Mouse (Mus musculus) adrenal gland, adult 2 months (tissue): ENCODE results near the gene Lmod2. TPM values are rescaled to one million over a fixed set of nuclear protein-coding genes. Genes with fewer than 3 reads are reported as not detected.

Source experiments
- DNase-seq: peaks from one replicate; pipeline ENCODE4 v3.0.0; 2021
- long read RNA-seq: library from polyadenylated mRNA; stranded (forward); transcript quantifications from one replicate; pipeline ENCODE4 v2.0.0, GENCODE M21; 2021
- polyA plus RNA-seq: library from polyadenylated mRNA; depleted of rRNA; stranded (reverse); fragments of >200 nt; gene quantifications from 2 replicates; pipeline ENCODE4 v1.2.3, GENCODE M21; 2012; rRNA removed
- total RNA-seq, 2 experiments: library from RNA; stranded (reverse); gene quantifications; 2 replicates each; pipeline ENCODE4 v1.2.3; 2021

Lmod2 gene
- total RNA-seq (under 1 TPM in 1 of 2 experiments, not detected in 1; 0.29 TPM), polyA plus RNA-seq (not detected in 2 replicates)
- long read RNA-seq, result 0 reads

DNA sequence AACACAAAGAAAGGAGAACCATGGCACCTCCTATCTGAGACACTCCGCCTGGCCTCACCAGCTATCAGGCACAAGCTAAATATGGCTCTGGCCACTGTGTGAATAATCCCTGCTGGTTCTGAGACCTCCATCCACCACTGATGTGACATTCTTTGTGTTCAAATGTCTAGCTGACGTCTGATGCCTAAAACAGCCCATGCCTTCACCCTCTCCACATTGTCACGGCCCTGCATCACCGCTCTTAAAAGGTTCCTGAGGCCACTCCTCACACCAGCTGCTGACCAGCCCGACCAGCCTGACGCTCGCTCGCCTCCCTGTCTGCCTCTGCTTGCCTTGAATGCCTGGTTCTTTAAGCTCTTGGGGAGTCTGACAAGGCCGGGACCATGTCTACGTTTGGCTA is at the start of gene Lmod2:
Lmod2 (plus strand) TSS at position 263 of the 400 bp plus-strand sequence.
- no peak for DNase-seq

DNA sequence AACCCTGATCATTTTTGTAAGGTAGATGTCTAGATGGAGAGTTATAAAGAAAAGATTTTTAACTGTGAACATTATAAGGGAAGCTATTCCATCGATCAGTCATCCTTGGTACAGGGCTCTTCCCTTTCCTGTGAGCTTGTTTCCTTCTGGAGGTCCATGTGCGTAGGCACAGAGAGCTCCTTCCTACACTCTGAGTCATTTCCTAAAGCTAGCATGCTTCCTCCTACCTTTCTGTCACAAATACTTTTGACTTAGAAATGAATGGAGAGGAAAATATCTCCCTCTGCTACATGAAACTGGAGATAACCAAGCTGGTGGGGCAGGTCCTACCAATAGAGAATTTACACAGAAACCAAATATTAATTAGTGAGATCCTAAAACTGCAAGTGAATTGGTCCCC is 47.8 kb upstream of the Lmod2 start:
- no peak for DNase-seq

DNA sequence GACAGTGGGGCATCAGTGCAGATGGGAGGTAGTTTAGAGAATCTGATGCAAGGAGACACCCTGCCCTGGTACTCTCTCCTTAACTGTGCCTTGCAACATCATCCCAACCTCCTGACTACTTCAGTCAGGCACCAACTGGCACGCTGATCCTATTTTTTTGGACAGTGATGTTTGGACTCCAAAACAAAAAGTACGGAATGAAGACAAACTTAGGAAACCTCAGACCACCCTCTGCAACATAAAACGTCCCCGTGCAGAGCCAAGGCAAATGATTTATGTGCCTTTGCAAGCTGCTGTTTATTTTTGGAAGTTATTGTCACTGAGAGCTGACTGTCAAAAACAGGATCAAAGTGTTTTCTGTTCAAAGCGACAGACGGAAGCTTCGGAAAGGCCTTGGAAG is 45.5 kb upstream of the Lmod2 start:
- no peak for DNase-seq

DNA sequence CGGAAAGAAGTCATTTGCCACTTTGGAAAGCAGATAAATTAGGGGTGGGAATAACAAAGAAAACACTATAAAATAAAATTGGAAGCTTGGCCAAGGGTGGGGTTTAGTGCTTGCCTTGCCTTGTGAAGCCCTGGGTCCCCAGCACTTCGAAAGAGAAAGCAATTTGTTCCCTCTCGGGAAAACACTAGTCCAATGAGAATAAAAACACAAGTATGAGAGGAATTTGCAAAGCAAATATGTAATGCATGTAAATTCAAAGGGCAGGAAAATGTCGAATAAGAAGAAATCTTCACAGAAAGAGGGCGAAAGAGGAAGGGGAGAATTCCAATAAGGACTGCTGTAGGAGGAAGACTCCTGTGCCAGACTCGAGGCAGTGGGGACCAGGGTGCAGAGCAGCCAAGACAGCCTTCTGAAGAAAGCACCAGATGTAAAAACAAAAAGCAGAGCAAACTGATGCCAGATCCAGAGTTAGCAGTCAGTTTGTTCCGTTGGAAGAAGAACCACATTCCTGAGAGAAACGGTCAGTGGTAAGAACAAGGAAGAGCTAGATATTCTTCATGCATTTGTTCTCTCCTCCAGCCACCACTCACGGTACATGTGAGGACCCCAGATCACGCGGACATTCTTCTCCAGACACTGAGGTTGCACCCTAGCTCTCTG is 43.0 kb upstream of the Lmod2 start:
- DNase-seq, result no peak

DNA sequence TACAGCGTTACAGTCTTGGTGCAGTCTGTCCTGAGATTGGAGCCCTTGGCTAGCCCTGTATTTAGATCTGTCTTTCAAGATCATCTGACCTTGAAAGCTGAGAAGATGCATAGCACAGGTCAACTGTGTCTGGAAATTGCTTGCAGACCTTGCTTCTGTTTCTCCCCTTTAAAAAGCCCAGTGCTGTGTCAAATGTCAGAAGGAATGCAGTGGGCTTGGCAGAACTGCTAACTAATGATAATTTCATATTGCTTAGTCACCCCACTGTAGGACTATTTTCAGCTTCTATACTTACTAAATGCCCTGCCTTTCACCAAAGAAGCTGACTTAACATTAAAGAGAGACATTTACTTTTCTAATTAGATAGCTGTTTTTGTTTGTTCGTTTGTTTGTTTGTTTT is 42.1 kb upstream of the Lmod2 start:
- no peak for DNase-seq

DNA sequence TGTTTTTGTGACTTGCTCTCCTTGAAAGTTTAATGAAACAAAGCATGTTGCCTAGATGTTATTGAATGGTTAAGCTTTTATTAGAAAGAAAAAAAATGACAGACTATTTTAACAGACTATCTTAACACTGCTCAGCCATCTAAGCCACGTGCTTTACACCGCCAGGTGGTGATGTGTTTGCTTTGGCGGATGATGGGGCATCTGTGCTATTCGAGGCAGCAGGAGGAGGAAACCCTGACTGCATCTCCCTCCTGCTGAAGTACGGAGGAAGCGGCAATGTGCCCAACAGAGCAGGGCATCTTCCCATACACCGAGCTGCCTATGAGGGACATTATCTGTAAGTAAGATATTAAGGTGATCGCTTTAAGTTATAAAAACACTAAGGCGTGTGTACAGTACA is 33.5 kb upstream of the Lmod2 start:
- DNase-seq, result no peak

DNA sequence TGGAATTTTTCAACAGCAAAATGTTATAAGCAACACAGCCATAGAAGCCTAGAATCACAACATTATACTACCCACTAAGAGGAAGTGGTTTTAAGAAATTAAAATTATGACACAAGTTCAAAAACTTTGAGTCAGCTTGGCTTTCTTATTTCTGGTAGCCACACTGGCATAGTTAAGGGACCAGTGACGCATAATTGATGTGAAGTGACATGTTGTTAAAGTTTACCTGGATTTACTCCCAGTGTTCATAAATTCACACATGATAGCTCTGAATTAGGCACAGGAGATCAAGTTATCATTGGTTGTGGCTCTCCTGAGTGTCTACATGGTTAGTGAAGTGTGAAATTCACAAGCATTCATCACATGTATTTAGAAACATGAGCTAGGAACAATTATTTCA is 32.7 kb upstream of the Lmod2 start:
- no peak for DNase-seq

DNA sequence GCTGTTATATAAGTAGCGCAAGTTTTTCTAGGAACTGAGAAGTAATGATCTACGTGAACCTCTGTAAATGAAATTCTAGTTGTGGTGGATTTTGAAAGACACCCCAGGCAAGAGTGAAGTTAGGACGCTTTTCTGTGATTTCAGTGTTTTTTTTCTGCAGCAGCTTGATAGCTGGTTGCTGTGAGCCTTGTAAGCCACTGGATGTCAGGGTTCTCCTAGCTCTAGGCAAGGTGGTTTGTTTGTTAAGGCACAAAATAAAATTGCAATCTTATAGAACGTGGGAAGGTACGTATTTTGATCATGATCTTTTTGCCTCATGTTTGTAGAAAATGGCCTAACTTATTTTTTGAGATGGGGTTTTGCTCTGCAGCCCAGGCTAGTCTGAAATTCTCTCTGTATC is 28.6 kb upstream of the Lmod2 start:
- DNase-seq, result no peak

DNA sequence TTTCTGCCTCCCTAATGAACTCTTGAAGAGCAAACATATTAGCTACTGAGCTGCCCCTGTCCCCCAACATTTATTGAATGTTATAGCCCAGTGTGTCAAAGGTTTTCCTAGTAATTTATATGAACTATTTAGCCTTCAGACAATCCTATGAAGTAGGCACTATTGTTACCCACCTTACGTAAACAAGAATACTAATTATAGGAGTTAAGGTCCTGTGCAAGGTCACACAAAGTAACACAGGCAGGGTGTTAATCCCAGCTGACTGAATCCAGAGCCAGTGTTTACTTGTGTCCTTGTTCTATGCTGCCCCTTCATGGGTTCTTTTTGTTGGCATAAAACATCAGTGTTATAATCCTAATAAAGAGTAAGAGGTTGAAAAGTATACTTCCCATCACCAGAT is 27.9 kb upstream of the Lmod2 start:
- DNase-seq, result no peak

DNA sequence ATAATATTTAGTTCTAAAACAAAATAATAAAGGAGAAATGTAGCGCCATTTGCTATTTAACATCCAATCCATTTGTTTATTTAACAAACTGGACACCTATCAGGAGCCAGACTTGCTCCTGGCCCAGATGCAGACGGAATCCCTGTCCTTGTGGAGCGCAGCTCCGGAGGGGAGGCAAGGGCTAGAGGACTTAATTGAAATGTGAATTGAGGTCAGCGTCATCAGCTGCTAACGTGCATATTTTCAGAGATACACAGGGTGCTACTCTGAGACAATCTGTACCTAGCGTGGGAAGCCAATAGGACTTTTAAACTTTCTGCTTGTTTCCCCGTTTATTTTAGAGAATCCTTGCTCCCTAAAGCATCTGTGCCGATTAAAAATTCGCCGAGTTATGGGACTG is 27.3 kb upstream of the Lmod2 start:
- DNase-seq, result no peak

DNA sequence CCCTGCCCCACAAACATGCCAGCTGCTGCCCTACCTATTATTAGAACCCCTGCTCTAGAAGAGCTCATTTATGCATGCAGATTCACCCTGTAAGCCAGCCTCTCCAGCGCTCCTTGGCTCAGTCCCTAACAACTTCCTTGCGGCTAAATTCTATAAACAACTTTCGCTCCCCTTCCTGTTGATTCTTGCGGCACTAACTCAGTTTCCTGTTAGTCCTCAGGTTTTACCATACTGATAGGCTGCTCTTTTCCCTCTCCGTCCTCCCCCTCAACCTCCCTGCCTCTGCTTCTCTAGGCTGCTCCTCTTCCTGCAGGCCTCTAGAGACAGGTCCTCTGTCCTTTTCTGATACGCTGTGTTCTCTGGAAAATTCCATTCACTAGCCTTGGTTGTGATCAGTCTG is 26.4 kb upstream of the Lmod2 start:
- DNase-seq, result peak; percentile 13

DNA sequence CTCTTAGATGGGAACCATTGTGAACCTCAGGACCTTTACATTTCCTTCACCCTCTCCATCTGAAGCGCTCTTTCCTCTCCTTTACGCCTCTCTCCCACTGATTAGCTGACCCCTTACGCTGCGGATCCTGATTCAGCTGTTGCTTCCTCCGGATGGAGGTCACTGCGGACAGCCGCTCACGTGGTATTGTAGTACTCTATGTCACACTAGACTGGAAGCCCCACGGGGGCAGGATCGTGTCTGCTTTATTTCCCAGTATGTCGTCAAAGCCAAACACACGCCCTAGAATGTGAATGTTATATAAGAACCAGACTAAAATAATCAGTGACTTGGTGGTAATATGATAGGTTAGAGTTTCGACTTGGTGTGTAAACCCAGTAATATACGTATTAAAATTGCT is 25.1 kb upstream of the Lmod2 start:
- DNase-seq, result no peak

DNA sequence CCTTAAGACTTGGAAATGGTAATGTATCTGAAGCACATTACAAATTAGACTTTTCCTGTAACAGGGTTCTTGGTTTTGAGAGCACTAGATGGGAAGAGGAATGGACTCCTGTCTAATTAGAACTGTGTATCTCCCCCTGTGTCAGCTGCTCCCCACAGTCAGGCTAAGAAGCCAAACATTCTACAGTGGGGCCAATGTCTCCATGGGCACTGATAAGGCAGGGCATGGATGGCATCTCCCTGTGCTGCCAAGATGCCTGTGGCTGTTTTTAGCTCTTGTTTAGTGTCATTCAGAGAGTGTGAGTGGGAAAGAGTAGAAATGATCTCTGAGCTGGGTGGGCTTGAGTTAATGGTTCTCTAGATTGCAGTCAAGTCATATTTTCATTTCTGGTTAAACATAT is 24.2 kb upstream of the Lmod2 start:
- DNase-seq, result no peak

DNA sequence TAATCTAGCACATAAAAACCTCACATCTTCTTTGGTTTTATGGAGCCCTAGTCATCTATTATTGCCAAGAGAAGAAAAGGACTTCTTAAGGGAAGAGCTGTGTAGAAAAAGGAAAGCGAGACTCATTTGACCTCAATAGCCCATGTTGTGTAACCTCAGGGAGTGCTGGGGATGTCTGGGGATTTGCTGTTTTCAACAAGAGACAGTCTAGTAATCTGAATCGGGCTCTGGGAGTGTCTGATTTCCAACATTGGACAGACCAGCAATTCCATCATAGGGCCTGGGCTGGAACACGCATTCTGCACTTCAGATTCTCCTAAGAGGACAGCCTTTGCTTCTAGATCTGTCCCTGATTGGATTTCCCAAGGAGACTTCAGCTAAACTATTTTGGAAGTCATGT is 14.1 kb upstream of the Lmod2 start:
- DNase-seq, result no peak

DNA sequence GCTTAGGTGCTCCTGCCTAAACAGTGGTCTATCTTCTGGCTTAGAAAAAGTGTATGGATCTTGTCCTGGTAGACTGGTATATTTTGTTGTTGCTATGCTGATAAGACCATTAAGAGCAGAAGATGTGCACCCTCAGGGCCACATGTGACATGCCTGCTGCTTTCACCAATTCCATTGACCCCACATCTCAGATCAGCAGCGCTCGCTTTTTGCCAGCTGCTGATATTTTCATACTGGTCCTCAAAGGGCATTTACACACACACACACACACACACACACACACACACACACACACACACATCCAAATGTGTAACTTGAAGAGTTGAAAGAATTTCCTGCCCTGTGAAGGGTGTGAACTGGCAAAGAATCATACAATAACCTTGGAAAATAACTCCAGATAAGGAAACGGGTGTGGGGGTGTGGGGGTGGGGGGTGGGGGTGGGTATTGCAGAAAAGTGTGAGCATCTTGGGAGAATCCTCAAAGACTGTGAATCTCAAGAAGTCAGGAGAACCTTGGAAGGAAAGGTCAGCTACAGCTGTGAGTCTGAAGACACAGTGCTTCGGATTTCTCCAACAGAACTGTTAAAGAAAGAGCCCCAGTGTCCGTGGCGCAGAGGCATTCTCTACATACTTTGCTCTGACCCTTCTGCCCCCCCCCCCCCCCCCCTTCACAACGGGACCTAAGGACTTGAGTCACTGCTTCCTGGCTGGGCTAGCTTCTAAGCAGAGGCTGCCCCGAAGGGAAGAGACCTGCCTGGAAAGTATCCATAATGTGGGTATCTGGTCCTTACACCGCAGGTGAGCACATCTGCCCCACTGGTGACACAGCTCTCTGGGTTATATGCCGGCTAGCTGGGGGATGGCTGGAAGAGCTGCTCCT is 11.9 kb upstream of the Lmod2 start:
- no peak for DNase-seq

DNA sequence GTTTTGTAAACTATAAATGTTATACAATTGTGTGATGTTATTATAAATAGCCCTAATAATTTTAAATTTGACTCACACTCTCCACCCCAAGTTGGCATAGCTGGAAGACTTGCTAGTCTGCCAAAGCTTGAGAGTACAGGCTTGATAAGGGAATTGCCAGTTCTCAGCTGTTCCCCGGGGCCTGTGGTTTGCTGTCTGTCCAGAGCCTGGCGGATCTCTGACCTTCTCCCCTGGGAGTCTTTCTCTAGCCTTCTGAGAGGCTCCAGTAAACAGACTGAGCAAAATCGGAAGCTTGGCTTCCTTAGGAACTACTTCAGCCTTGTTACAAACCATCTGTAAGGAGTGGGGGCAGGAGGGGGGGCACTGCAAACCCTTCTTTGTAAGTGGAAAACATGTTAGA is 10.7 kb upstream of the Lmod2 start:
- DNase-seq, result peak; percentile 51

DNA sequence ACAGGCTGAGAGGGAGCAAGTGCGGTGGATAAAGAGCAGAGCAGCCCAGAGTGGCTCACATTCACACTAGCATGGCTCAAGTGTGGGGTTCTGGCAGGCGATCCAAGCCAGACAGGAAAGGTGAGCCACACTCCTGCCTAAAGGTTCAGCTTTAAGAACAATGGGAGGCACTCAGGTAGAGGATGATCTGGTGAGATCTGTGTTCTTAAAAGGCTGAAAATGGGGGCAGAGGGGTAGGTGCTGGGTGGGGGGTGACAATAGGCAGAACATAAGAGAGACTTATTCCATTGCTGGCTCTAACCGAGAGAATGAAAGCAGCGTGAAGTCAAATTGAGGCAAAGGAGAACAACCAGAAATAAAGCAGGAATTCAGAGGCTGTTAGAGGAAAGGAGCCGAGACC is 7.3 kb upstream of the Lmod2 start:
- no peak for DNase-seq

DNA sequence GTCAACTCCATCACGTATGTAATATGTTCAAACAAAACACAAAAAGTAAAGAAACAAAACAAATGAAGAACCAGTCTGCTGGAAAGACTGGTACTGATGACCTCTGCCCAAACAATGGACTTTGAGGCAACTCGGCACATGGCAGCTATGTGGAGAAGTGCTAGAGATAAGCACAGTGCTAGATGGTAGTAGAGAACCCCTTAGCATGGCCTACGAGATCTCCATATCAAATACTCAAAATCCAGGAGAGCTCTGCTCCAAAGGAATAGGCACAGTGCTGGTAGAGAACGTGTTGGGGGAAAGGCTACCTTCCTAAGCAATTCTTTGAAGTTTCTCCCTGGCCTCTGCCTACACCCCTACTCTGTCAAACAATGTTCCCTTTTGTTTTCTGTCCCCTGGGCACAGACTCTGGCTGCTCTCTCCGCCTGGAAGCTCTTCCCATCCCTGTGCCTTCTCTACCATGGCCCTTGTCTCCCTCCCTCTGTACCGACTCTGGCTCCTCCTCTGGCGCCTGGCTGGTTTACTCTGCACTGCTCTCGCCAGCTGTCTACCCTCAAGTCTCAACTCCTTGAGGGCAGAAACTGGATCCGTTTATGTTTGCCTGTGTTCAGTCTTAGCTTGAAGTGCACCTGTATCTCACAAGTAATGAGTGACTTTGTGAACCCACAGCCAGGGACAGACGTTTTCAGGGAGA is 5.9 kb upstream of the Lmod2 start:
- no peak for DNase-seq

DNA sequence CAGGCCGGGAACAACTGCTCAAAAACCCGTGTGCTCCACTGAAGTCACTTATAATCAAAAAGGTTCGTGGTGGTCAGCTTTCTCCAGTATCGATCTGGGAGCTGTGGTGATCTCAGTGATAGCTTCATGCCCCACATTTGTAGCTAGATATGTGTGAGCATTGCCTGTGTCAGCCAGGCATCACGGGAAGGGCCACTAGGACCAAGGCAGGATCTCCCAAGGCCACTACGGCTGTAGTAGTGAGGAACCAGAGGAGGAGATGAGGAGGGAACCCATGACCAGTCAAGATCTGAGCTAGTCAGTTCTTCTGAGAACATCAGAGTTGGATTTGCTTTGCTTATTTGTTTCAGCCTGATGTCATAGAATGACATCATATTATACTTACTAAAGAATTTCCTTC is 1.6 kb downstream of the Lmod2 start:
- DNase-seq, result no peak

DNA sequence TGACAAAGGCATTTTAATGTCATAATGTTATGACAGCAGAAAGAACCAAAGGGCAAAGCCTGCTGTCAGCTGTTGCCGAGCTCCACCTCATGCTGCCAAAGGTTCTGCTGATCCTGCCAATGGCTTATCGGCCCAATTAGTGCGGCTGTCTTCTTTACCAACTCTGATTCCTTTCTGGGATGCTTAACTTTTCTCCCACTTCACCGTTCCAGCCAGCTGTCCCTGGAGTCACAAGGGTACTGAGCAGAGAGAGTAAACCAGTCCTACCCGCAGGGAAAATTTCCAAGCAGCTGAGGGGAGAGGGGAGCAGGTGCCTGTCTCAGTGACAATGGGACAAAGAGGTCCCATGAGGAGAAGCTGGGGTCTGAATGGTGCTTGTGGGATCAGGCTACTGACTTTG is 2.1 kb downstream of the Lmod2 start:
- no peak for DNase-seq

DNA sequence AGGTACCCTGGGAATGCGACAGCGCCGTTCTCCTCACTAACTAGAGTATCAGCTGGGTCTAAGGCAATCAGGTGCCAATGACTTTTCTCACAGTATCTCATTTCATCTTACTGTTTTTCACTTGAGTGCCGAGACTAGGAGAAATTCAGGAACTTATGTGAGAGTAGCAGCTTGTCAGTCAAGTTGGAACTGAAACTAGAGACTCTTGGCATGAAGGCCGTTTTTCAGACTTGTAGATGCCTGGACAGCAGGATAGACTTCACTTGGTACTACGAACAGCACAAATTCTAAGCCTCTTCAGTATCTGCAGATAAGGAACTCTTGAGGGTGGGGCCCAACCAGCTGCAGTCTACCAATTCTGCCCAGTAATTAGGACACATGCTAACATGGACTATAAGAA is 2.6 kb downstream of the Lmod2 start:
- no peak for DNase-seq

DNA sequence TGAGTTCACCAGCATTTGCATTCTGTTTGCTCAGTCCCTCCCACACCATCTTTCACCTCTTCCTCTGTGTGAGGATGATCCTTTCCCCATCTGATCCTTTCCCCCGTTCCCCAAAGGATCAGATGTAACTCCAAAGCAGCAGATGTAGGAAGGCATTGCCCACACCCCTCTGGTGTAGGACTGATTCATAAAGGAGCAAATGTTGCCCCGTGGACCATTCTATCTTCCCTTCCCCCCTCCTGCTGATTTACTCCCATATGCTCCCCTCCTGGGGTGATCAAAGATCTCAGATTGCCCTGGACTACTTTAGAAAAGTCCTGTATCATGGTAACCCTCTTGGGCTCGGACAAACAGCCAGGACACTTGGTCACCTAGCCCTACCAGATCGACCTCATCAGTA is 3.2 kb downstream of the Lmod2 start:
- DNase-seq, result no peak

DNA sequence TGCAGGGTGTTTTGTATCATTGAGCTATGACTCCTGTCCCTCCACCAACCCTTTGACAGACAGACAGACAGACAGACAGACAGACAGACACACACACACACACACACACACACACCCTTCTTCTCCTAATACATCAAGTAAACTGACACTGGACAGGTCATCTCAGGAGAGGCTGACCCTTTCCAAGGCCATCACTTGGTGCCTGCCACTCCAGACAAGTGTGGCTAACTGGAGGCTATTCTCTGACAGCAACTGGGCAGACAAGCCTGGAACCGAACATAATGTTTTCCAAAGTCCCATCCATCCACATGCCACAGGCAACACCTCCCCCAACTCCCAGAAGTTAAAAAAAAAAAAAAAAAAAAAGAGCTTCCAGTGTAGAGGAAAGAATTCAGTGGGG is 4.1 kb downstream of the Lmod2 start:
- DNase-seq, result peak; percentile 21
